Mouse (Mus musculus) liver, embryonic 12.5 days (tissue): ENCODE measurements at regions not wholly inside any gene's neighbourhood (a gene's known extent, or its start where the extent isn't known, plus 50 kb on each side); places are given as distances from the start of the nearest gene placed in this dataset.

Source experiments
- ATAC-seq: fragments of 200-750 bp; cut with Nextera tagmentation; 2 replicates; pipeline ENCODE4 v1.8.0; 2017; ENCODE audit warnings: moderate number of reproducible peaks, mild to moderate bottlenecking, moderate library complexity
- H3K27ac ChIP-seq: fragments of 300-500 bp; sonication (generic); 2 replicates; pipeline ENCODE4 v1.5.1; 2016; ENCODE audit warnings: mild to moderate bottlenecking
- H3K27me3 ChIP-seq: fragments of 300-500 bp; sonication (generic); replicated peaks from 2 replicates; pipeline ENCODE4 v1.6.1; 2016; ENCODE audit warnings: mild to moderate bottlenecking, moderate library complexity
- H3K36me3 ChIP-seq: fragments of 300-500 bp; sonication (generic); 2 replicates; pipeline ENCODE4 v1.6.1; 2016; ENCODE audit warnings: mild to moderate bottlenecking, moderate library complexity
- H3K4me1 ChIP-seq: fragments of 300-500 bp; sonication (generic); 2 replicates; pipeline ENCODE4 v1.6.1; 2016
- H3K4me2 ChIP-seq: fragments of 300-500 bp; sonication (generic); 2 replicates; pipeline ENCODE4 v1.6.1; 2016; ENCODE audit warnings: mild to moderate bottlenecking, moderate library complexity
- H3K4me3 ChIP-seq: fragments of 300-500 bp; sonication (generic); 2 replicates; pipeline ENCODE4 v1.5.1; 2016; ENCODE audit warnings: mild to moderate bottlenecking, moderate library complexity
- H3K9ac ChIP-seq: fragments of 300-500 bp; sonication (generic); 2 replicates; pipeline ENCODE4 v1.6.1; 2016; ENCODE audit warnings: mild to moderate bottlenecking, moderate library complexity
- H3K9me3 ChIP-seq: fragments of 300-500 bp; sonication (generic); replicated peaks from 2 replicates; pipeline ENCODE4 v1.6.1; 2016; ENCODE audit warnings: mild to moderate bottlenecking, moderate library complexity
- WGBS: fragments of 180-500 bp; shearing (Covaris S2); methylation state at CpG from one replicate; pipeline ENCODE4 v1.1.7; 2016; ENCODE audit not compliant: insufficient replicate concordance; 5-methylcytosine and 5-hydroxymethylcytosine counted together

DNA sequence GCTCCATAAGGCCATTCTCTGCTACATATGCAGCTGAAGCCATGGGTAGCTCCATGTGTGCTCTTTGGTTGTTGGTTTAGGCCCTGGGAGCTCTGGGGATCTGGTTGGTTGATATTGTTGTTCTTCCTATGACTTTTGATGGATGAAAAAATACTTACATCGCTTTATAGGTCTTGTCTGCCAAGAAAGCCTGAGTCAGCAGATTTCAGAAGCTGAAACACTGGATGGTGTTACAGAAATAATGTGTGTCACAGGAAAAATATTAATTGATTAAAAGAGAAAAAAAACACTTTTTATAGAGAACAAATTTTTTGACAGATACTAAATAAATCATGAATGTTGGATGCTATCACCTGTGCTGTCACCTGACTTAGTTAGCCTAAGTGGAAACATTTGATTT is 52.4 kb upstream of the Plxna2 start:
- H3K9me3 ChIP-seq = no peaks in the 10 kb centered on the region
- H3K27me3 ChIP-seq = no peaks in the 10 kb centered on the region
- ATAC-seq = no peak
- WGBS = 63% methylated on average over 1 of the region's 1 CpGs
- H3K36me3 ChIP-seq = no peaks in the 10 kb centered on the region
- H3K4me1 ChIP-seq = no peaks in the 10 kb centered on the region
- H3K27ac ChIP-seq = no peak overlapping the region
- H3K4me3 ChIP-seq = no peak overlapping the region
- no peak overlapping the region for H3K4me2 ChIP-seq
- H3K9ac ChIP-seq = no peak overlapping the region

DNA sequence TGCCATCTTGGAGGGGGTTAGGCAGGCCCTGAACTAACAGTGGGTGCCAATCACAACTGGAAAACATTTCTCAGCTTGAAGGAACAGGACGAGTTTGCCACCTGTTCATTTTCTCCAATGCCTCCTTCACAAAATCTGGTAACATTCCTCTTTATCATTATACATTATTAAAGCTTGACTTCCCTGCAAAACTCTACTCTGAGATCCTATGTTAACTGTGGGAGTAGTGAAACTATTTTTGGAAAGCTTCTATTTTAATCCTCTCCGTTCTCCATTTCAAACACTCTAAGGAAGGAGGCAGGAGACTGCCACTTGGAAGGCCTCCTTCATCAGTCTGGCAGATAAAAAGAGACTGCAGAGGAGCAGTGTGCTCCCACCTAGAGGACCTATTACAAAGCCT is 54.1 kb upstream of the Plxna2 start:
- H3K4me1 ChIP-seq = no peaks in the 10 kb centered on the region
- H3K4me2 ChIP-seq = no peak overlapping the region
- H3K9ac ChIP-seq = no peak overlapping the region
- H3K27me3 ChIP-seq = no peaks in the 10 kb centered on the region
- H3K27ac ChIP-seq = no peak overlapping the region
- H3K9me3 ChIP-seq = no peaks in the 10 kb centered on the region
- no peak for ATAC-seq
- H3K4me3 ChIP-seq = no peak overlapping the region
- WGBS = 44% methylated on average over 2 of the region's 2 CpGs
- no peaks in the 10 kb centered on the region for H3K36me3 ChIP-seq

DNA sequence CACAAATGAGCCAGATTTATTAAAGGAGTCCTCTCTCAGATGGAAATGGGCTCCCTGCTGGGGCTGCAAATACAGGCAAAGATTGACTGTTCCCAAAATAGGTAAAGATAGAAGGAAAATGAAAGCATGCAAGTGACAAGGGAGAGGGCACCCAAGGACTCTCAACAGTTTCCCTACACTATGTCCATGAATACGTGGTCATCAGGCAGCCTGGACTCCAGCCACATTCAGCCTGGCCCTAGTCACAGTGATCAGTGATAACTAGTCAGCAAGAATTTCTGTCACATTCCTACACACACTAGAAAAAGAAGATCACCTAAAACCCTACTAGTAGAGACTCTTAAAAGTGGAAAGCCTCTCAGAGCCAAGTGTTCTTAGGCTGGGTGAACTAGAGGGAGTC is 56.9 kb upstream of the Plxna2 start:
- Histone ChIP-seq H3K9ac (no peak overlapping the region), H3K36me3 (no peaks in the 10 kb centered on the region), H3K27me3 (no peaks in the 10 kb centered on the region), H3K4me2 (no peak overlapping the region), H3K9me3 (no peaks in the 10 kb centered on the region), H3K4me3 (no peak overlapping the region), H3K4me1 (no peaks in the 10 kb centered on the region), H3K27ac (no peak overlapping the region)
- no peak for ATAC-seq
- WGBS = 46% methylated on average over 1 of the region's 1 CpGs

DNA sequence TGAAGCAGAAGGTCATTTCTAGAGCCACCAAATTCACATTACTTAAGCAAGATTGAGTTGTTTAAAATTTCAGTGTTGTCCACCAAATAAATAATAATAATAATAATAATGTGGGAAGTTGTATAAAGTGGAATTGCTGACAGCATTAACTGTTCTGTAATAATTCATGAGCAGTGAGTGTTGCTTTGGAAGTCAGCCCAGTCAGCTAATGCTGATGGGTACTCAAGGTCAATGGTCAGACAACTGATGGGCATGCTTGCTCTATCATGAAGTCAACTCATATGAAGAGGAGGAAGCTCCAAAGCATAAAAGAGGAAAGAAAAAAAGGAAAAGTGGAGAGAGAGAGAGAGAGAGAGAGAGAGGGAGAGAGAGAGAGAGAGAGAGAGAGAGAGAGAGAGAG is 69.4 kb upstream of the Plxna2 start:
- Histone ChIP-seq H3K36me3 (no peaks in the 10 kb centered on the region), H3K27ac (no peak overlapping the region), H3K9ac (no peak overlapping the region), H3K4me1 (no peaks in the 10 kb centered on the region), H3K9me3 (no peaks in the 10 kb centered on the region), H3K4me3 (no peak overlapping the region), H3K4me2 (no peak overlapping the region), H3K27me3 (no peaks in the 10 kb centered on the region)
- no peak for ATAC-seq

DNA sequence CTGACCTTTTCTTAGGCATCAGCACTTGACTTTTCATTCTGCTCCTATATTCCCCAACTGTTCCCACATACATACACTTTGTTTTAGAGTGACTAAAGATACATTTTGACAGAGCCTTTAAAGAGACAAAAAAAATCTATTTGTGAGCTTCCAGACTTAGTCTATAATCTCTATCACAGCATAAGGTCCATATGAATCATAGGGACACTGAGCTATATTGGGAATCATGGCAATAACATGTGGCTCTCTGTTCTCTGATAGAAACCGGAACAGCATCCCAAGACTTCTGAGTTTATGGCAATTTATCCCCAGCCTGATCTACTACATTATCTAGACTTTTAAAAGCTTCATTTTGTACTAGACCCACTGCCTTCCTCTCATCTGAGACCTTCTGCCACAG is 69.8 kb upstream of the Plxna2 start:
- Histone ChIP-seq H3K27me3 (no peaks in the 10 kb centered on the region), H3K9ac (no peak overlapping the region), H3K36me3 (no peaks in the 10 kb centered on the region), H3K4me2 (no peak overlapping the region), H3K9me3 (no peaks in the 10 kb centered on the region), H3K4me1 (no peaks in the 10 kb centered on the region), H3K27ac (no peak overlapping the region), H3K4me3 (no peak overlapping the region)
- ATAC-seq = no peak
- WGBS = 69% methylated on average over 1 of the region's 1 CpGs

DNA sequence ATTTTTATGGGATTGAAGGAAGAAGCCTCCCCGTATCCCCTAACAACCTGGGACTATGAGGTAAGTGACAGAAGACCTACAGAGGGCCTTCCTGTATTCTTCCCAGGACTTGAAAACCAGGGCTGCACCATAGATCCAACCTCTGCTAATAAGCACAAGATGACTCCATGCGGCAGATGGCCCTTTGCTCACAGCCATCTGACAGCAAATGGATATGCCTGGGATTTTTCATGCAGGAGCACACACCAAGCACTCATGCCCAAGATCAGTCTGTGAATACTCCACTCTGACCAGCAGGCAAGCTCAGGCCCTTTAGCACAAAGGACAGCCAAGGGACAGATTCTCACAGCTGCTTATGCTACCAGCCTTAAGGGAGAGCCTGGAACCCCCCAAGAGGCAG is 77.1 kb upstream of the Plxna2 start:
- no peak overlapping the region for H3K9ac ChIP-seq
- H3K4me1 ChIP-seq = no peaks in the 10 kb centered on the region
- no peak overlapping the region for H3K4me3 ChIP-seq
- no peaks in the 10 kb centered on the region for H3K27me3 ChIP-seq
- 70% methylated on average over 2 of the region's 2 CpGs for WGBS
- no peak for ATAC-seq
- H3K36me3 ChIP-seq = no peaks in the 10 kb centered on the region
- H3K9me3 ChIP-seq = no peaks in the 10 kb centered on the region
- H3K27ac ChIP-seq = no peak overlapping the region
- H3K4me2 ChIP-seq = no peak overlapping the region

DNA sequence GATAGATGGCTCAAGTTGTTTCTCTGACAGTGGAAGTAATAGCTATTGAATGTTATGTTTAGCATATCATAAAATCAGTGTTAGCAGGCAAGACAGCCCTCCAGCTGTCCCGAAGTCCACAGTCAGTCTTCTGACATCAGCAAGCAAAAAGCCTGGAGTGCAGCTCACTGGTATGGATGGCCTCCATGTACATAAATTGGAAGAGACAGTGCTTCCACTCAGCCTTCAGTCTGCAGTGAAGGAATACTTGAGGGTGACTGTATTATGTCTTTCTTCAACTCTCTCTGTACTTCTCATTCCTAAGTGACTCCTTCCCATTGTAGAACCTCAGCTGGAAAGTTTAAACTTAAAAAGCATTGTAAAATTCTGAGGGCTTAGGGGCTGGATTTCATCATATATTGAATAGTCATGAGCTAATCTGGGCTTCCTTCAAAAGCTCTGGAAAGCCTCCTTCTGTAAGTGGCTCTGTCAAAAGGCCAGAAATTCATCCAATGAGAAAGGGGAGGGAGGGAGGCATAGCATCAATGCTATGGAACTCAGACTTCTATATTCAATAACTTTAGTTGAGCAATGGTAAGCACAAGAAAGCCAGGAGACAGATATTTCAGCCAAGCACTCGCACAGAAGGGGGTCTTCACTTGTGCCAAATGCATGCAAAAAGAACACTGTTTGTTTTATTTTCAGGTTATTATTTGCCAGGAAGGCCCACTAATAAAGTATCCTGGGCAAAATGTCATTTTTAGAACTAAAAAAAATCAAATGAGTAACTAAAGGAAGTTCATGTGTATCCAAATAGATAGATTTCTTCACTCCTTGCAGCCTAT is 90.5 kb upstream of the Plxna2 start:
- H3K9me3 ChIP-seq = no peaks in the 10 kb centered on the region
- no peaks in the 10 kb centered on the region for H3K4me1 ChIP-seq
- H3K27me3 ChIP-seq = no peaks in the 10 kb centered on the region
- no peaks in the 10 kb centered on the region for H3K36me3 ChIP-seq
- no peak overlapping the region for H3K9ac ChIP-seq
- no peak overlapping the region for H3K27ac ChIP-seq
- no peak overlapping the region for H3K4me2 ChIP-seq
- ATAC-seq = no peak
- WGBS = 72% methylated on average over 2 of the region's 2 CpGs
- no peak overlapping the region for H3K4me3 ChIP-seq

DNA sequence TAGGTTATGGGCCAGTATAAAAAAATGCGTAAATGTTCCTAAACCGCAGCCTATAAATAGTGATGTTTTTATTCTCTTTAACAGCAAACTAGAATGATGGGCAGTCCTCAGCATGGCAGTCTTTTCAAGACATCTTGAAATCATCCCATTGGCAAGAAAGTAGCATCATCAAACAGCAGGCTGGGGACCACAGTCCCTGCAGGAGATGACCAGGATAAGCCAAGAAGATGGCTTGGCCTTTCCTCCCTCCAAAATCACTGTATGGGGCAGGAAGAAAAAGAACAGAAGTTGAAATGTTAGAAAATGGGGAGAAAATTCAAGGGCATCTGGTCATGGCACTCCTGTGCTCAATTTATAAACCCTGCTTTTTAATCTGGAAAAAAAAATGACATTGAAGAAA is 93.0 kb upstream of the Plxna2 start:
- H3K36me3 ChIP-seq = no peaks in the 10 kb centered on the region
- H3K9me3 ChIP-seq = no peaks in the 10 kb centered on the region
- ATAC-seq = no peak
- H3K27ac ChIP-seq = no peak overlapping the region
- no peak overlapping the region for H3K9ac ChIP-seq
- H3K4me3 ChIP-seq = no peak overlapping the region
- H3K4me1 ChIP-seq = no peaks in the 10 kb centered on the region
- H3K27me3 ChIP-seq = no peaks in the 10 kb centered on the region
- 83% methylated on average over 2 of the region's 2 CpGs for WGBS
- no peak overlapping the region for H3K4me2 ChIP-seq

DNA sequence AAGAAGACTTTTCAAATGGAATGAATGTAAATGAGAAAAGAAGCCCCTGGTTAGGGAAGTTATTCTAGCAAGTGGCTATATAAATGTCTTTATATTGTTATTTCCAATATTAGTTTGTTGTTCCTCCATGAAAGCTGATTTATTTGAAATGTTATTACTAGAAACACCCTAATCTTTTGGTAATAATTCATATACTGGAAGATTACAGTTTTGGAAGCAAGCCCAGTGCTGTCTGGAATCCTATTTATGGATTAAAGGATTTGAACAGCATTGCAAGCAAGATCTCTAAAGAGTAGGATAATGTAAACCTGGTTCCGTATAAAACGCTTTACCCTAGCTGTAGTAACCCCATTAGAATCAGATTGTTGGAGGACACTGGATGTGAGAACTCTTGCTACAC is 96.8 kb upstream of the Plxna2 start:
- Histone ChIP-seq H3K4me1 (no peaks in the 10 kb centered on the region), H3K27me3 (no peaks in the 10 kb centered on the region), H3K4me3 (no peak overlapping the region), H3K4me2 (no peak overlapping the region), H3K9ac (no peak overlapping the region), H3K9me3 (no peaks in the 10 kb centered on the region), H3K27ac (no peak overlapping the region), H3K36me3 (no peaks in the 10 kb centered on the region)
- ATAC-seq = no peak
- whole genome bisulfite sequencing = 63% methylated on average over 2 of the region's 2 CpGs

DNA sequence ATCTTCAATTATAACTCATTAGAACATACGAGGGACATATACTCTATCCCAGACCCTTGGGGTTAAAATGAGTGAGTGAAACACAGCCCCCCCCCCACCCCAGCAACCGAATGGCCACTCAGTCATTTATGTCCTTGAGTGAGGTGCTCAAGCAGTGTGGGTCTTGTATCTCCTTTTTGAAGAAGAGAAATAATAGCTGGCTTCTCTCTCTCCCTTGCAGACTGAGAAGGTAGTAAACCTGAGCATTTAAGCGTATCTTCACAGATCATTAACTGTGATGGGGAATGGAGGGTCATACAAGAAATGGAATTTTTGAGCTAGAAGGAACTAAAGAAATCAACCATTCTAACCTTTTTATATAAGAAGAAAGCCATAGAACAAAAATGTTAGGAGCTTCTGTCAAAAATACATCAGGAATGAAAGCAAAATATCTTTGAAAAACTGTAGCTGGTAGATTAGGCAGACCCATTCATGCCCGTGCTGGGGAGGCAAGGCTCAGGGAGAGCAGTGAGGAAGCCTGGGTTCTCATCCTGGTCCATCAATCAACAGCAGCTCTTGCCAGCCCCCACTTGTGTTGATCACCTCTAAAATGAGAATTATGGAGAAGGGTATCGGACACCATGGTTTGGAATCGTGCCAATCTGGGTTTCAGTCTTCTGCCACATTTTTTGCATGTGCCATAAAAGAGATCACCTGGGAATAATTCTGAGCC is 98.4 kb upstream of the Plxna2 start:
- H3K4me1 ChIP-seq = no peaks in the 10 kb centered on the region
- H3K9ac ChIP-seq = no peak overlapping the region
- H3K27ac ChIP-seq = no peak overlapping the region
- 62% methylated on average over 6 of the region's 6 CpGs for WGBS
- H3K9me3 ChIP-seq = no peaks in the 10 kb centered on the region
- H3K27me3 ChIP-seq = no peaks in the 10 kb centered on the region
- no peak for ATAC-seq
- H3K36me3 ChIP-seq = no peaks in the 10 kb centered on the region
- no peak overlapping the region for H3K4me2 ChIP-seq
- H3K4me3 ChIP-seq = no peak overlapping the region

DNA sequence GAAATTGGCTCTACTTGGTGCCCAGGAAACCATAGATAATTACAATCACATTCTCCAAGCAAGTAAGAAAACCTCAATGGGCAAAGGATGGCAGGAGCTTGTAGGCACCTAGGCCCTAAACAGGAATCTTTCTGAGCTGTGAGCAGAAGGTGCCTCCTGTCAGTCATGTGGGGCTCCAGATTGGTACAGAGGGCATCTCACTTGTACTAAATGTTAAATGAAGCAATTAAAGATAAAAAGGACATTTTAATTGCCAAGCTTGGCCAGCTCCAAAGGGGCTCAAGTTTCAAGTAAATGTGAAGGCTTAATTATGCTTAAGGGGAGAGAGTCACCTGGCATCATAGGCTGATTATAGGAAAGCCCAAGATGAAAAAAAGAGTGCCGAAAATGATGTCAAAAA is 101.9 kb upstream of the Plxna2 start:
- no peak for ATAC-seq
- Histone ChIP-seq H3K27me3 (no peaks in the 10 kb centered on the region), H3K9ac (no peak overlapping the region), H3K9me3 (no peaks in the 10 kb centered on the region), H3K27ac (no peak overlapping the region), H3K4me1 (no peaks in the 10 kb centered on the region), H3K4me2 (no peak overlapping the region), H3K4me3 (no peak overlapping the region), H3K36me3 (no peaks in the 10 kb centered on the region)
- 72% methylated on average over 1 of the region's 1 CpGs for WGBS

DNA sequence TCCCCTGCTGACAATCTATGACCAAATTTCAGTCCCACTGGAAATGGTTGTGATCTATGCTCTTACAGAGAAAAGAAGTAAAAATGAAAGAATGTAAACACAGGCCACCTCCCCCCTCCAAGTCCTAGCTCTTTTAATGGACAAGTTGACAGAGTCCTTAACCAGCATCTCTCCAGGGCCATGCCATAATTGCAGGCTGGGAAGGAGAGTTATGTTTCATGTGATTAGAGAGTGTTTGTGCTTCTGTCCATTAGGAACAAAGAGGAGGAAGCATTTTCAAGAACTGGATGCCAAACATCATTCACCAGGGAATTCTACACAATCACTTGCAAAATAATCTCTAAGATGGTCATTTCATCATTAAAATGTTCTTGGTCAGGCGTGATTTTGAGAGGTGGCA is 109.7 kb upstream of the Plxna2 start:
- no peak overlapping the region for H3K27ac ChIP-seq
- ATAC-seq = no peak
- 33% methylated on average over 1 of the region's 1 CpGs for WGBS

DNA sequence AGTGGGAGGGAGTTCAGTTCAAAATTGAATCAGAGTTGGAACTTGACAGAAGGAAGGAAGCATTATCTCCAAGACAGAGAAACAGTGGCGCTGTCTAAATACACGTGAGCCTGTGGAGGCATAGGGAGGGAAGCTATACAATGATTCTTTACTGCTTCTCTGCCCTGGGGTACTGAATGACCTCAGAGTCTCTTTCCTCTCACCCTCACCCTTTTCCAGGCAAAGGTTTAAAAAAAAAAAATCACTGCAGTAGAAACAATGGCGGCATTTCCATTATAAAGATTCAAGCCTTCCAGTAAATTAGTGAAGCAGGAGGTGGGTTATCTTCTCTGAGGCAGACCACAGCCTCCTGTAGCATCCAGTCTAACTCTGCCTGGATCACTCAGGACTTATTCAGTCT is 112.2 kb upstream of the Plxna2 start:
- no peaks in the 10 kb centered on the region for H3K27me3 ChIP-seq
- no peak overlapping the region for H3K27ac ChIP-seq
- no peak overlapping the region for H3K4me3 ChIP-seq
- ATAC-seq = no peak
- no peak overlapping the region for H3K9ac ChIP-seq
- H3K9me3 ChIP-seq = no peaks in the 10 kb centered on the region
- 44% methylated on average over 3 of the region's 3 CpGs for WGBS
- H3K36me3 ChIP-seq = no peaks in the 10 kb centered on the region
- H3K4me1 ChIP-seq = no peaks in the 10 kb centered on the region
- no peak overlapping the region for H3K4me2 ChIP-seq

More for the DNA sequence above, 109.7 kb upstream of the Plxna2 start:
- no peaks in the 10 kb centered on the region for H3K4me1 ChIP-seq
- H3K4me2 ChIP-seq = no peak overlapping the region
- H3K36me3 ChIP-seq = no peaks in the 10 kb centered on the region
- no peak overlapping the region for H3K4me3 ChIP-seq
- H3K27me3 ChIP-seq = no peaks in the 10 kb centered on the region
- H3K9ac ChIP-seq = no peak overlapping the region
- no peaks in the 10 kb centered on the region for H3K9me3 ChIP-seq
